Mouse (Mus musculus): ENCODE results near the gene Fam243. TPM values are rescaled to one million over a fixed set of nuclear protein-coding genes. Genes with fewer than 3 reads are reported as not detected.

Fam243 gene
- polyA plus RNA-seq, 1 experiment from 2014 or later, result not detected

DNA sequence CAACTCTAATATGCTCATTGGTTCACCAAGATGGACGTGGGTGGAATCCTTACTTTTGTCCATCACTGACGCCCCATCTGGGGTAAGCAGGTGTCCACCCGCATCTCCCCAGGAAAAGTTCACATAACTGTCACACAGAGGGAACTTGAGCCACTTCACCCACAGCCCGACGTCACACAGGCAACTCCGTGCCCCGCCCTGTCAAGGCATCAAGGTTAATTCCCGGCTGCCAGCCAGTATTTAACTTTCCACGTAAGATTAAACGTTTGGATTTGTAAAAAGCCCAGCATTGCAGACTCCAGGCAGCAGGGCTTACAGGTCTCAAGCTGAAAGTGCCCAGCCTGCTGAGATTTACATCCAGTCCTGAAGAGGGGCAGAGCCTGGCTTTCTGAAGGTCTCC is 29.1 kb downstream of the Fam243 start, which contains the start of gene Kcne2:
TSS of gene Kcne2 (plus strand) at position 289 of the 400 bp plus-strand sequence.
- no peak within 1 kb of the TSS for H3K4me2 ChIP-seq (replicated peaks)
- 83% methylated on average over 10 of the region's 10 CpGs for WGBS
- no peak for ATAC-seq (ENCODE audit: low FRiP score, low read depth)

DNA sequence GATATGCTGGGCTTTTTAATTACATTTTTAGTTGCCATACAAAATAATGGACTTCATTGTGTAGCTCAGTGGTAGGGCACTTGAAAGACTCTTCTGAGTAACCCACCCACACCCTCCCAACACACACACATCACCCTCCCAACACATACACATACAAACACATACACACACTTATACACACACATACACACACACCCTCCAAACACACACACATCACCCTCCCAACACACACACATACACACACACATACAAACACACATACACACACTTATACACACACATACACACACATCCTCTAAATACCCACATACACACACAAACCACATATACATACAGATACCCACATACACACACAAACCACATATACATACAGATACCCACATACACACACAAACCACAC is 31.2 kb downstream of the Fam243 start:
- Histone ChIP-seq H3K4me2 (replicated peaks) (no peak overlapping the region), H3K27ac (no peak overlapping the region), H3K4me3 (no peak overlapping the region), H3K9me3 (no peaks in the 10 kb centered on the region), H3K4me1 (no peaks in the 10 kb centered on the region), H3K36me3 (no peaks in the 10 kb centered on the region), H3K9ac (no peak overlapping the region), H3K27me3 (replicated peaks) (no peaks in the 10 kb centered on the region)
- ATAC-seq (ENCODE audit: low FRiP score, low read depth), result no peak

More for the DNA sequence above, 29.1 kb downstream of the Fam243 start, which contains the start of gene Kcne2:
- H3K9me3 ChIP-seq, result no peaks in the 10 kb centered on the region
- H3K4me3 ChIP-seq, result no peak within 1 kb of the TSS
- no peak within 1 kb of the TSS for H3K9ac ChIP-seq
- no peaks in the 10 kb centered on the region for H3K4me1 ChIP-seq
- H3K27me3 ChIP-seq (replicated peaks), result no peaks in the 10 kb centered on the region
- H3K36me3 ChIP-seq, result no peaks in the 10 kb centered on the region
- H3K27ac ChIP-seq, result no peak within 1 kb of the TSS

- WGBS, result 88% methylated on average over 9 of the region's 9 CpGs
- H3K9me3 ChIP-seq, result no peaks in the 10 kb centered on the region
- ATAC-seq (ENCODE audit: low FRiP score, low read depth), result no peak
- no peak overlapping the region for H3K4me3 ChIP-seq
- H3K36me3 ChIP-seq, result no peaks in the 10 kb centered on the region
- no peak overlapping the region for H3K9ac ChIP-seq
- H3K4me2 ChIP-seq (replicated peaks), result no peak overlapping the region
- H3K4me1 ChIP-seq, result no peaks in the 10 kb centered on the region
- H3K27me3 ChIP-seq (replicated peaks), result no peaks in the 10 kb centered on the region
- no peak overlapping the region for H3K27ac ChIP-seq
Measured at GRCm38 (mm10) chr16:92288778-92289177, 32.5 kb downstream of the Fam243 start.

GRCm38 (mm10) chr16:92286609-92287008 is 34.6 kb downstream of the Fam243 start:
- Histone ChIP-seq H3K27ac (no peak overlapping the region), H3K9ac (no peak overlapping the region), H3K4me3 (no peak overlapping the region), H3K27me3 (replicated peaks) (no peaks in the 10 kb centered on the region), H3K4me1 (no peaks in the 10 kb centered on the region), H3K4me2 (replicated peaks) (no peak overlapping the region), H3K9me3 (no peaks in the 10 kb centered on the region), H3K36me3 (no peaks in the 10 kb centered on the region)
- no peak for ATAC-seq (ENCODE audit: low FRiP score, low read depth)
- 16% methylated on average over 7 of the region's 7 CpGs for WGBS

GRCm38 (mm10) chr16:92285068-92285467 is 36.2 kb downstream of the Fam243 start:
- H3K36me3 ChIP-seq, result no peaks in the 10 kb centered on the region
- H3K27ac ChIP-seq, result no peak overlapping the region
- WGBS, result 71% methylated on average over 10 of the region's 10 CpGs
- H3K4me3 ChIP-seq, result no peak overlapping the region
- H3K4me1 ChIP-seq, result no peaks in the 10 kb centered on the region
- H3K9ac ChIP-seq, result no peak overlapping the region
- no peak for ATAC-seq (ENCODE audit: low FRiP score, low read depth)
- no peaks in the 10 kb centered on the region for H3K9me3 ChIP-seq
- H3K4me2 ChIP-seq (replicated peaks), result no peak overlapping the region
- no peaks in the 10 kb centered on the region for H3K27me3 ChIP-seq (replicated peaks)

- no peaks in the 10 kb centered on the region for H3K4me1 ChIP-seq
- H3K36me3 ChIP-seq, result no peaks in the 10 kb centered on the region
- 69% methylated on average over 5 of the region's 5 CpGs for WGBS
- no peaks in the 10 kb centered on the region for H3K9me3 ChIP-seq
- no peak overlapping the region for H3K4me2 ChIP-seq (replicated peaks)
- no peak overlapping the region for H3K4me3 ChIP-seq
- no peak overlapping the region for H3K9ac ChIP-seq
- no peaks in the 10 kb centered on the region for H3K27me3 ChIP-seq (replicated peaks)
- no peak for ATAC-seq (ENCODE audit: low FRiP score, low read depth)
- H3K27ac ChIP-seq, result no peak overlapping the region
Measured at GRCm38 (mm10) chr16:92282671-92283070, 38.6 kb downstream of the Fam243 start.

- 88% methylated on average over 4 of the region's 4 CpGs for WGBS
- H3K4me3 ChIP-seq, result no peak overlapping the region
Measured at GRCm38 (mm10) chr16:92275526-92275925, 45.7 kb downstream of the Fam243 start.

DNA sequence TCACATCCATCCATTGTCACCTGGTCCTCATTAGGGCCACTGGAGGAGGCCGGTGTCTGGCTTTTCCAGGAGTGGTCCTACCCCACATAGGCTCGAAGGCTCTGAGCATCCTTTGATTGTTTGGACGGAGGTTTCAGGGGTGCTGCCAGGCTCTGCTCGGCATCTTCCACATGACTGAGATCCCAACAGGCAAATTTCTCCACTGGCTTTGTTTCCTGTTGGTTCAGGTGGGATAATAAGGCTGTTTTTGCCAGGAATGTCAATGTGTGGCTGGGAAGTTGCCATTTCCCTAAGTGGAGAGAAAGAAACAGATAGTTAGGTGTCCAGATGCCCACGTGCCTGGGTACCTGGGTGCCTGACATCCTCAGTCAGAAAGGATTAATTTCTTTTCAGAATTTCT is 46.7 kb downstream of the Fam243 start:
- no peaks in the 10 kb centered on the region for H3K9me3 ChIP-seq
- H3K4me1 ChIP-seq, result no peaks in the 10 kb centered on the region
- H3K4me3 ChIP-seq, result no peak overlapping the region
- H3K4me2 ChIP-seq (replicated peaks), result no peak overlapping the region
- H3K27ac ChIP-seq, result no peak overlapping the region
- ATAC-seq (ENCODE audit: low FRiP score, low read depth), result no peak
- no peak overlapping the region for H3K9ac ChIP-seq
- no peaks in the 10 kb centered on the region; the same call in 1 of the 2 replicates for H3K27me3 ChIP-seq (replicated peaks)
- 72% methylated on average over 5 of the region's 5 CpGs for WGBS
- no peaks in the 10 kb centered on the region for H3K36me3 ChIP-seq

More at GRCm38 (mm10) chr16:92275526-92275925, 45.7 kb downstream of the Fam243 start:
- ATAC-seq (ENCODE audit: low FRiP score, low read depth), result no peak
- no peak overlapping the region for H3K9ac ChIP-seq
- no peak overlapping the region for H3K4me2 ChIP-seq (replicated peaks)
- no peaks in the 10 kb centered on the region for H3K4me1 ChIP-seq
- no peaks in the 10 kb centered on the region for H3K36me3 ChIP-seq
- H3K27me3 ChIP-seq (replicated peaks), result no peaks in the 10 kb centered on the region; the same call in 1 of the 2 replicates
- no peak overlapping the region for H3K27ac ChIP-seq
- no peaks in the 10 kb centered on the region for H3K9me3 ChIP-seq

Other genes with a start within 250 kb of the Fam243 start
- gene Kcne2, start 29.1 kb downstream of the Fam243 start, polyA plus RNA-seq (2016; fragmentation: Nextera tagmentation; extraction: Ambion mirVana), result 0.28 and 0.33 TPM in 2 replicates
- 106 and 109 TPM in 2 replicates for gene Smim11, start 20.2 kb downstream of the Fam243 start, polyA plus RNA-seq (2016; fragmentation: Nextera tagmentation; extraction: Ambion mirVana)
- gene Kcne1, start 38.0 kb upstream of the Fam243 start, polyA plus RNA-seq (2016; fragmentation: Nextera tagmentation; extraction: Ambion mirVana), result not detected in 2 replicates
- 47.1 and 48.6 TPM in 2 replicates for gene Rcan1, start 149.4 kb upstream of the Fam243 start, polyA plus RNA-seq (2016; fragmentation: Nextera tagmentation; extraction: Ambion mirVana)
- 0.59 and 0.66 TPM in 2 replicates for gene Clic6, start 164.3 kb upstream of the Fam243 start, polyA plus RNA-seq (2016; fragmentation: Nextera tagmentation; extraction: Ambion mirVana)